Mouse (Mus musculus) heart, adult 2 months (tissue): ENCODE measurements around the gene Qk.

ENCODE experiments used
- CTCF ChIP-seq: fragments of 200-600 bp; IDR thresholded peaks from 2 replicates; pipeline ENCODE4 v1.8.1; 2022; ENCODE audit warnings: antibody characterized with exemption, mild to moderate bottlenecking, moderate library complexity
- POLR2A ChIP-seq: fragments of 200-500 bp; IDR thresholded peaks from 2 replicates; pipeline ENCODE4 v1.6.1; 2011; ENCODE audit warnings: mild to moderate bottlenecking, low read depth, low read length, control low read depth; ENCODE audit not compliant: insufficient read depth

DNA sequence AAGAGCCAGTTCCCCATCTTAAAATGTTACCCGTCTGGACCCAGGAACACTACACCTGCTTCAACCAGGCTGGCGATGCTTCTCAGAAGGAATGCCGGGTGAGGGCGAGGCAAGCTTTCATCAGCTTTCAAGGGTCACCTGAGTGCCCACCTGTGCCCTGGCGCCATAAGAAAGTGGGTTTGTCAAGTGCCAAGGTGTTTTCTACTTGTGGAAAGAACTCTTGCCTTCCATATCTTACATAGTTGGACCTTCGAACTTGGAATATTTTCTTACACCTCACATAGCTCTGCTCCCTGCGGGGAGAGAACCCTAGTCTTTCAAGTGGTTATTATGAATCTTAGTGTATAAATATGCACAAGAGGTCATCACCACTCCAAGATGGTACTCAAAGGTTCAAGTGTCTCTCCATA, 42.2 kb upstream of the Qk start:
- no peak for TF ChIP-seq POLR2A
- no peak for TF ChIP-seq CTCF
